Mouse (Mus musculus) testis, adult 2 months (tissue): ENCODE results near the gene Mrpl45.

Source experiments
- CTCF ChIP-seq: fragments of 200-500 bp; IDR thresholded peaks from 2 replicates; pipeline ENCODE4 v1.5.1; 2012; ENCODE audit warnings: low read depth, mild to moderate bottlenecking, inconsistent platforms, low read length, moderate library complexity; ENCODE audit not compliant: control insufficient read depth, insufficient read depth, insufficient replicate concordance
- POLR2A ChIP-seq: fragments of 200-500 bp; IDR thresholded peaks from 2 replicates; pipeline ENCODE4 v1.6.1; 2012; ENCODE audit warnings: low read depth, mild to moderate bottlenecking, inconsistent platforms, low read length, moderate library complexity; ENCODE audit not compliant: control insufficient read depth

GRCm38 (mm10) chr11:97345446-97345845 is 29.9 kb downstream of the Mrpl45 start:
- TF ChIP-seq CTCF, result no peak
- TF ChIP-seq POLR2A, result no peak
